Mouse (Mus musculus): ENCODE measurements around the gene Spcs2. TPM values are rescaled to one million over a fixed set of nuclear protein-coding genes. Genes with fewer than 3 reads are reported as not detected.

Spcs2 gene
- total and polyA plus RNA-seq, 3 experiments: 203 to 272 (median 232) TPM

GRCm38 (mm10) chr7:99823045-99823663 lies 40.1 kb downstream of the Spcs2 start:
- Histone ChIP-seq H3K4me1 (ENCODE audit: control insufficient read depth in 1 of 2, insufficient read depth in 2 of 2) (peaks cover 13 to 43% of the 10 kb centered on the region in 2 experiments), H3K27ac (ENCODE audit: insufficient read depth, low read depth) (peak overlapping the region; percentile 67), H3K9me3 (replicated peaks; ENCODE audit: low read length) (no peaks in the 10 kb centered on the region), H3K36me3 (replicated peaks in 1 of 2; ENCODE audit: control insufficient read depth in 1 of 2, insufficient read depth in 1 of 2, low read length in 1 of 2) (peaks cover 0 to 6% of the 10 kb centered on the region in 2 experiments), H3K9ac (ENCODE audit: insufficient read depth, low read depth) (peak overlapping the region; percentile 63), H3K79me2 (replicated peaks; ENCODE audit: control insufficient read depth, extremely low read depth, insufficient read depth, poor library complexity, severe bottlenecking) (peaks cover 22% of the 10 kb centered on the region), H3K27me3 (replicated peaks) (no peaks in the 10 kb centered on the region), H3K4me3 (replicated peaks in 1 of 3; ENCODE audit: low read depth in 2 of 3, low read length in 2 of 3, poor library complexity in 1 of 3) (peak overlapping the region; percentile 52 to 62 (median 58)), H3K4me2 (ENCODE audit: insufficient read depth, low read depth, poor library complexity, severe bottlenecking) (peak overlapping the region; percentile 65)
- TF ChIP-seq USF1 (IDR thresholded peaks at IDR 0.05; ENCODE audit: low read depth, low read length) (no peak), MAFK (IDR thresholded peaks at IDR 0.05; ENCODE audit: insufficient replicate concordance, low read length) (no peak), ZNF384 (IDR thresholded peaks at IDR 0.05; ENCODE audit: low read depth, low read length) (no peak), TBP (conservative IDR thresholded peaks at IDR 0.05; ENCODE audit: low read depth, low read length) (0 out of 2 replicates have a peak, but pooled peaks have one; percentile 55), USF2 (conservative IDR thresholded peaks at IDR 0.05; ENCODE audit: low read depth, low read length) (no peak), HCFC1 (IDR thresholded peaks at IDR 0.05; ENCODE audit: low read depth, low read length) (peak; percentile 69), MAZ (IDR thresholded peaks at IDR 0.05; ENCODE audit: low read depth, low read length) (no peak), ZKSCAN1 (IDR thresholded peaks at IDR 0.05; ENCODE audit: borderline replicate concordance, low read depth, low read length) (no peak), TCF12 (IDR thresholded peaks at IDR 0.05; ENCODE audit: low read depth, low read length) (no peak), NELFE (IDR thresholded peaks at IDR 0.05; ENCODE audit: low read depth, low read length) (peak; percentile 39; the same call in 1 of the 2 replicates), MXI1 (IDR thresholded peaks at IDR 0.05; ENCODE audit: low read depth, low read length) (no peak; the same call in 1 of the 2 replicates), GABPA (IDR thresholded peaks at IDR 0.05; ENCODE audit: insufficient replicate concordance, low read depth, low read length) (no peak), RCOR1 (conservative IDR thresholded peaks at IDR 0.05; ENCODE audit: low read depth, low read length) (peak; percentile 35; the same call in 1 of the 2 replicates), SIN3A (IDR thresholded peaks at IDR 0.05; ENCODE audit: low read length) (0 out of 2 replicates have a peak, but pooled peaks have one; percentile 48), KAT2A (IDR thresholded peaks at IDR 0.05; ENCODE audit: insufficient replicate concordance, low read length) (0 out of 2 replicates have a peak, but pooled peaks have one; percentile 12), MEF2A (IDR thresholded peaks at IDR 0.05; ENCODE audit: borderline replicate concordance, low read depth, low read length) (0 out of 2 replicates have a peak, but pooled peaks have one; percentile 1), EP300 (IDR thresholded peaks at IDR 0.05; ENCODE audit: low read length) (no peak), POLR2AphosphoS2 (IDR thresholded peaks at IDR 0.05; ENCODE audit: low read depth, low read length) (no peak), UBTF (IDR thresholded peaks at IDR 0.05; ENCODE audit: low read depth, low read length) (no peak), JUND (conservative IDR thresholded peaks at IDR 0.05; ENCODE audit: low read depth, low read length) (no peak), CHD2 (IDR thresholded peaks at IDR 0.05; ENCODE audit: low read length) (no peak), ZMIZ1 (IDR thresholded peaks at IDR 0.05; ENCODE audit: low read depth, low read length) (peak; percentile 20; the same call in 1 of the 2 replicates), ETS1 (conservative IDR thresholded peaks at IDR 0.05; ENCODE audit: low read depth, low read length) (no peak), PAX5 (IDR thresholded peaks at IDR 0.05; ENCODE audit: low read length) (no peak), POLR2A (IDR thresholded peaks at IDR 0.05; ENCODE audit: low read depth, low read length) (peak; percentile 54; the same call in 1 of the 2 replicates), ELF1 (IDR thresholded peaks at IDR 0.05; ENCODE audit: low read depth, low read length) (peak; percentile 69), BHLHE40 (IDR thresholded peaks at IDR 0.05; ENCODE audit: low read depth, low read length) (no peak), E2F4 (IDR thresholded peaks at IDR 0.05; ENCODE audit: insufficient replicate concordance, low read depth, low read length) (no peak), CHD1 (IDR thresholded peaks at IDR 0.05; ENCODE audit: low read depth, low read length) (no peak), CTCF (conservative IDR thresholded peaks at IDR 0.05 in 1 of 2, IDR thresholded peaks at IDR 0.05 in 1 of 2; ENCODE audit: low read depth in 2 of 2, low read length in 2 of 2) (no peak), JUN (IDR thresholded peaks at IDR 0.05; ENCODE audit: insufficient read depth, low read depth, low read length) (no peak), MAX (IDR thresholded peaks at IDR 0.05; ENCODE audit: low read length) (no peak), MYC (IDR thresholded peaks at IDR 0.05; ENCODE audit: low read depth, low read length) (no peak), NRF1 (IDR thresholded peaks at IDR 0.05; ENCODE audit: low read depth, low read length) (no peak), IRF4 (IDR thresholded peaks at IDR 0.05; ENCODE audit: low read depth, low read length) (0 out of 2 replicates have a peak, but pooled peaks have one; percentile 20), ZC3H11A (IDR thresholded peaks at IDR 0.05; ENCODE audit: low read depth, low read length) (no peak), RAD21 (IDR thresholded peaks at IDR 0.05; ENCODE audit: low read depth, low read length) (no peak), SMC3 (IDR thresholded peaks at IDR 0.05; ENCODE audit: low read depth, low read length) (no peak)
- in situ Hi-C loops (cut with MboI; ENCODE audit: low pct_ligation_motif_present, low pct_unique_long_range_greater_than_20kb, low sequenced_read_pairs) (no loop called here), dilution Hi-C loops (cut with MboI; ENCODE audit: extremely low pct_ligation_motif_present, extremely low pct_unique_long_range_greater_than_20kb, low sequenced_read_pairs) (no loop called here)
- DNase-seq (ENCODE audit: extremely low read depth): peak; percentile 62
